Mouse (Mus musculus) stomach, embryonic 15.5 days (tissue): Measurements from ENCODE around the gene Sh3pxd2a. TPM values are rescaled to one million over a fixed set of nuclear protein-coding genes. Genes with fewer than 3 reads are reported as not detected.

ENCODE experiments used
- ATAC-seq: fragments of 200-750 bp; cut with Nextera tagmentation; 2 replicates; pipeline ENCODE4 v1.8.0; 2017; ENCODE audit warnings: low read depth, moderate number of reproducible peaks, moderate TSS enrichment; ENCODE audit not compliant: insufficient read depth, low FRiP score
- H3K27ac ChIP-seq: fragments of 300-500 bp; sonication (generic); 2 replicates; pipeline ENCODE4 v1.5.1; 2015; ENCODE audit warnings: mild to moderate bottlenecking, inconsistent platforms
- H3K27me3 ChIP-seq: fragments of 300-500 bp; sonication (generic); replicated peaks from 2 replicates; pipeline ENCODE4 v1.6.1; 2015; ENCODE audit warnings: inconsistent platforms
- H3K36me3 ChIP-seq: fragments of 300-500 bp; sonication (generic); 2 replicates; pipeline ENCODE4 v1.6.1; 2015; ENCODE audit warnings: inconsistent platforms
- H3K4me1 ChIP-seq: fragments of 300-500 bp; sonication (generic); 2 replicates; pipeline ENCODE4 v1.6.1; 2015; ENCODE audit warnings: inconsistent platforms
- H3K4me2 ChIP-seq: fragments of 300-500 bp; sonication (generic); 2 replicates; pipeline ENCODE4 v1.6.1; 2015; ENCODE audit warnings: mild to moderate bottlenecking, inconsistent platforms
- H3K4me3 ChIP-seq: fragments of 300-500 bp; sonication (generic); replicated peaks from 2 replicates; pipeline ENCODE4 v1.5.1; 2015; ENCODE audit warnings: inconsistent platforms
- H3K9ac ChIP-seq: fragments of 300-500 bp; sonication (generic); 2 replicates; pipeline ENCODE4 v1.6.1; 2015; ENCODE audit warnings: inconsistent platforms
- H3K9me3 ChIP-seq: fragments of 300-500 bp; sonication (generic); 2 replicates; pipeline ENCODE4 v1.6.1; 2016; ENCODE audit warnings: inconsistent platforms
- WGBS: fragments of 180-500 bp; shearing (Covaris S2); methylation state at CpG from one replicate; pipeline ENCODE4 v1.1.7; 2015; 5-methylcytosine and 5-hydroxymethylcytosine counted together
- polyA plus RNA-seq: library from polyadenylated mRNA; unstranded; fragments of >200 nt; fragmentation: Nextera tagmentation; extraction: Ambion mirVana; gene quantifications from 2 replicates; pipeline ENCODE4 v1.2.1, GENCODE M21; 2015

Sh3pxd2a gene
- polyA plus RNA-seq, 1 experiment from 2014 or later, result 6.8 TPM

GRCm38 (mm10) chr19:47429245-47429644 is 35.0 kb downstream of the Sh3pxd2a start:
- peak overlapping the region; percentile 53; the same call in 1 of the 2 replicates for H3K27ac ChIP-seq
- H3K4me1 ChIP-seq, result peaks cover 45% of the 10 kb centered on the region
- whole genome bisulfite sequencing, result 74% methylated on average over 3 of the region's 3 CpGs
- ATAC-seq, result no peak
- no peaks in the 10 kb centered on the region for H3K27me3 ChIP-seq
- H3K4me3 ChIP-seq, result no peak overlapping the region
- H3K9me3 ChIP-seq, result no peaks in the 10 kb centered on the region
- no peak overlapping the region for H3K4me2 ChIP-seq
- H3K9ac ChIP-seq, result no peak overlapping the region
- H3K36me3 ChIP-seq, result no peaks in the 10 kb centered on the region

- Histone ChIP-seq H3K4me2 (no peak overlapping the region), H3K9me3 (no peaks in the 10 kb centered on the region), H3K27ac (peak overlapping the region; percentile 53; the same call in 1 of the 2 replicates), H3K4me3 (no peak overlapping the region), H3K9ac (no peak overlapping the region), H3K36me3 (no peaks in the 10 kb centered on the region), H3K4me1 (peaks cover 48% of the 10 kb centered on the region), H3K27me3 (no peaks in the 10 kb centered on the region)
- no peak for ATAC-seq
- WGBS, result 31% methylated on average over 7 of the region's 7 CpGs
Measured at GRCm38 (mm10) chr19:47428794-47429193, 35.4 kb downstream of the Sh3pxd2a start.

GRCm38 (mm10) chr19:47427841-47428789 is 36.1 kb downstream of the Sh3pxd2a start:
- Histone ChIP-seq H3K4me2 (no peak overlapping the region), H3K4me3 (no peak overlapping the region), H3K27me3 (no peaks in the 10 kb centered on the region), H3K4me1 (peaks cover 52% of the 10 kb centered on the region), H3K27ac (peak overlapping the region; percentile 49), H3K36me3 (no peaks in the 10 kb centered on the region), H3K9ac (no peak overlapping the region; the same call in 1 of the 2 replicates), H3K9me3 (no peaks in the 10 kb centered on the region)
- no peak for ATAC-seq
- WGBS, result 35% methylated on average over 13 of the region's 13 CpGs

GRCm38 (mm10) chr19:47423632-47424031 is 40.6 kb downstream of the Sh3pxd2a start:
- WGBS, result 56% methylated on average over 7 of the region's 7 CpGs
- H3K36me3 ChIP-seq, result no peaks in the 10 kb centered on the region
- no peak overlapping the region for H3K4me2 ChIP-seq
- H3K27ac ChIP-seq, result no peak overlapping the region
- H3K4me1 ChIP-seq, result peaks cover 52% of the 10 kb centered on the region
- no peak overlapping the region for H3K4me3 ChIP-seq
- no peaks in the 10 kb centered on the region for H3K27me3 ChIP-seq
- no peak for ATAC-seq
- H3K9me3 ChIP-seq, result no peaks in the 10 kb centered on the region
- H3K9ac ChIP-seq, result no peak overlapping the region

GRCm38 (mm10) chr19:47421128-47421898 is 42.9 kb downstream of the Sh3pxd2a start:
- Histone ChIP-seq H3K27me3 (no peaks in the 10 kb centered on the region), H3K27ac (peak overlapping the region; percentile 75), H3K9me3 (no peaks in the 10 kb centered on the region), H3K4me2 (peak overlapping the region; percentile 28), H3K4me3 (no peak overlapping the region), H3K4me1 (peaks cover 45% of the 10 kb centered on the region), H3K36me3 (no peaks in the 10 kb centered on the region), H3K9ac (no peak overlapping the region)
- WGBS, result 31% methylated on average over 14 of the region's 14 CpGs
- ATAC-seq, result peak; percentile 75

GRCm38 (mm10) chr19:47420539-47420938 is 43.7 kb downstream of the Sh3pxd2a start:
- no peak for ATAC-seq
- no peaks in the 10 kb centered on the region for H3K9me3 ChIP-seq
- no peak overlapping the region for H3K9ac ChIP-seq
- no peak overlapping the region for H3K4me2 ChIP-seq
- 67% methylated on average over 11 of the region's 11 CpGs for WGBS
- no peak overlapping the region for H3K4me3 ChIP-seq
- H3K27me3 ChIP-seq, result no peaks in the 10 kb centered on the region
- H3K4me1 ChIP-seq, result peaks cover 45% of the 10 kb centered on the region
- H3K36me3 ChIP-seq, result no peaks in the 10 kb centered on the region
- H3K27ac ChIP-seq, result peak overlapping the region; percentile 28; the same call in 1 of the 2 replicates

- H3K9me3 ChIP-seq, result no peaks in the 10 kb centered on the region
- no peaks in the 10 kb centered on the region for H3K36me3 ChIP-seq
- no peak overlapping the region for H3K4me2 ChIP-seq
- H3K4me3 ChIP-seq, result no peak overlapping the region
- H3K4me1 ChIP-seq, result peaks cover 41% of the 10 kb centered on the region
- no peak for ATAC-seq
- H3K27me3 ChIP-seq, result no peaks in the 10 kb centered on the region
- H3K27ac ChIP-seq, result no peak overlapping the region
- WGBS, result 54% methylated on average over 8 of the region's 8 CpGs
- H3K9ac ChIP-seq, result no peak overlapping the region
Measured at GRCm38 (mm10) chr19:47419208-47419607, 45.0 kb downstream of the Sh3pxd2a start.

GRCm38 (mm10) chr19:47416161-47416560 is 48.0 kb downstream of the Sh3pxd2a start:
- Histone ChIP-seq H3K27me3 (no peaks in the 10 kb centered on the region), H3K9ac (no peak overlapping the region), H3K36me3 (peaks cover 3% of the 10 kb centered on the region; the same call in 1 of the 2 replicates), H3K27ac (peak overlapping the region; percentile 8; the same call in 1 of the 2 replicates), H3K4me2 (no peak overlapping the region), H3K9me3 (no peaks in the 10 kb centered on the region), H3K4me3 (no peak overlapping the region), H3K4me1 (peaks cover 36% of the 10 kb centered on the region)
- 79% methylated on average over 12 of the region's 12 CpGs for WGBS
- ATAC-seq, result peak; percentile 44; the same call in 1 of the 2 replicates

GRCm38 (mm10) chr19:47414142-47414905 is 49.9 kb downstream of the Sh3pxd2a start:
- no peak for ATAC-seq
- no peaks in the 10 kb centered on the region for H3K9me3 ChIP-seq
- no peak overlapping the region for H3K9ac ChIP-seq
- peaks cover 34% of the 10 kb centered on the region for H3K4me1 ChIP-seq
- 72% methylated on average over 13 of the region's 13 CpGs for WGBS
- H3K27me3 ChIP-seq, result no peaks in the 10 kb centered on the region
- no peak overlapping the region for H3K27ac ChIP-seq
- H3K4me2 ChIP-seq, result no peak overlapping the region
- peaks cover 3% of the 10 kb centered on the region; the same call in 1 of the 2 replicates for H3K36me3 ChIP-seq
- H3K4me3 ChIP-seq, result no peak overlapping the region

- no peak for ATAC-seq
- WGBS, result 80% methylated on average over 6 of the region's 6 CpGs
- H3K4me2 ChIP-seq, result no peak overlapping the region
- H3K9ac ChIP-seq, result no peak overlapping the region
- H3K27ac ChIP-seq, result 0 out of 2 replicates have a peak overlapping the region, but pooled peaks have one; percentile 7
- H3K9me3 ChIP-seq, result no peaks in the 10 kb centered on the region
- H3K36me3 ChIP-seq, result peaks cover 3% of the 10 kb centered on the region; the same call in 1 of the 2 replicates
- H3K4me1 ChIP-seq, result peaks cover 42% of the 10 kb centered on the region
- H3K4me3 ChIP-seq, result no peak overlapping the region
- no peaks in the 10 kb centered on the region for H3K27me3 ChIP-seq
Measured at GRCm38 (mm10) chr19:47413458-47414005, 50.7 kb downstream of the Sh3pxd2a start.
